Mouse (Mus musculus): ENCODE results near the gene Elavl1.

DNA sequence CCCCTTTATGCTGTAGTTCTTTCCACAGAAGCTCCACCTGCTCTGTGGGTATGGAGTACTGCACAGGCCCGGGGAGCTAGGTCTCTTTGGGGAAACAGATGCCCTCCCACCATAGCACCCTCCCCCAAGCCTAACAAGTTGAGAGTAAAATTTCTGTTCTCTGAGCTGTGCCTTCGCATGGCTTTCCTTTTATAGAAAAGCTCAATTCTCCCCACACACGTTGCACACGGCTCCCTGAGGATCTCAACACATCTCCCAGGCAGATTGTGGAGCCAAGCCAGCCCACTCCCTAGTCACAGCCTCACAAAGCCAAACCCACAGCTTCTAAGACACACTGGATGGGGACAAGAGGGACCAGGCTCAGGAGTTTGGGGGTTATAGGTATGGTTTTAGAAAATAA is 68.3 kb downstream of the Elavl1 start:
- no peak for TF ChIP-seq POLR2A (IDR thresholded peaks at IDR 0.05; ENCODE audit: borderline replicate concordance, insufficient read depth, low read length)
- no peak for TF ChIP-seq CTCF (IDR thresholded peaks at IDR 0.05; ENCODE audit: borderline replicate concordance, insufficient read depth, low read depth, low read length)
